Mouse (Mus musculus) brain, embryonic 14.5 days (tissue): Measurements from ENCODE around the gene E2f3.

ENCODE experiments used
- CTCF ChIP-seq: fragments of 200-500 bp; IDR thresholded peaks from 2 replicates; pipeline ENCODE4 v1.5.1; 2012; ENCODE audit warnings: inconsistent platforms, mild to moderate bottlenecking, moderate library complexity, borderline replicate concordance; ENCODE audit not compliant: insufficient read depth, insufficient read length; ENCODE audit errors: extremely low read depth
- POLR2A ChIP-seq: fragments of 200-500 bp; IDR thresholded peaks from 2 replicates; pipeline ENCODE4 v1.6.1; 2012; ENCODE audit warnings: mild to moderate bottlenecking, inconsistent platforms, borderline replicate concordance; ENCODE audit not compliant: poor library complexity, insufficient read depth, insufficient read length, severe bottlenecking; ENCODE audit errors: extremely low read depth

GRCm38 (mm10) chr13:29954741-29955140, 31.1 kb downstream of the E2f3 start:
- TF ChIP-seq POLR2A (no peak), CTCF (no peak)
